Mouse (Mus musculus): ENCODE results near the gene Lrrc1.

Gene Lrrc1

GRCm38 (mm10) chr9:77502171-77502547 lies 42.5 kb downstream of the Lrrc1 start:
- no peak for DNase-seq (ENCODE audit: low spot score in 2 of 2)

GRCm38 (mm10) chr9:77499084-77499483 lies 45.6 kb downstream of the Lrrc1 start:
- no peak for DNase-seq (ENCODE audit: low spot score in 2 of 2)

GRCm38 (mm10) chr9:77498406-77498805 lies 46.3 kb downstream of the Lrrc1 start:
- DNase-seq (ENCODE audit: low spot score in 2 of 2) = no peak

GRCm38 (mm10) chr9:77497173-77497572 lies 47.5 kb downstream of the Lrrc1 start:
- no peak for DNase-seq (ENCODE audit: low spot score in 2 of 2)

- no peak for DNase-seq (ENCODE audit: low spot score in 2 of 2)
Observed at GRCm38 (mm10) chr9:77496540-77497062, 48.1 kb downstream of the Lrrc1 start.

- no peak for DNase-seq (ENCODE audit: low spot score in 2 of 2)
Observed at GRCm38 (mm10) chr9:77494307-77494706, 50.4 kb downstream of the Lrrc1 start.

- no peak for DNase-seq (ENCODE audit: low spot score in 2 of 2)
Observed at GRCm38 (mm10) chr9:77488611-77489010, 56.1 kb downstream of the Lrrc1 start.

- DNase-seq (ENCODE audit: low spot score in 2 of 2) = no peak
Observed at GRCm38 (mm10) chr9:77487427-77487826, 57.2 kb downstream of the Lrrc1 start.

GRCm38 (mm10) chr9:77485915-77486314 lies 58.8 kb downstream of the Lrrc1 start:
- DNase-seq (ENCODE audit: low spot score in 2 of 2) = no peak

GRCm38 (mm10) chr9:77484751-77485150 lies 59.9 kb downstream of the Lrrc1 start:
- no peak for DNase-seq (ENCODE audit: low spot score in 2 of 2)

GRCm38 (mm10) chr9:77483559-77483958 lies 61.1 kb downstream of the Lrrc1 start:
- DNase-seq (ENCODE audit: low spot score in 2 of 2) = no peak

GRCm38 (mm10) chr9:77482281-77482680 lies 62.4 kb downstream of the Lrrc1 start:
- no peak for DNase-seq (ENCODE audit: low spot score in 2 of 2)

- DNase-seq (ENCODE audit: low spot score in 2 of 2) = no peak
Observed at GRCm38 (mm10) chr9:77481380-77481779, 63.3 kb downstream of the Lrrc1 start.

GRCm38 (mm10) chr9:77480574-77481319 lies 63.9 kb downstream of the Lrrc1 start:
- no peak for DNase-seq (ENCODE audit: low spot score in 2 of 2)

GRCm38 (mm10) chr9:77480001-77480400 lies 64.7 kb downstream of the Lrrc1 start:
- DNase-seq (ENCODE audit: low spot score in 2 of 2) = no peak

GRCm38 (mm10) chr9:77478166-77478920 lies 66.3 kb downstream of the Lrrc1 start:
- no peak for DNase-seq (ENCODE audit: low spot score in 2 of 2)

GRCm38 (mm10) chr9:77474535-77474934 lies 70.1 kb downstream of the Lrrc1 start:
- DNase-seq (ENCODE audit: low spot score in 2 of 2) = no peak

- DNase-seq (ENCODE audit: low spot score in 2 of 2) = no peak
Observed at GRCm38 (mm10) chr9:77472557-77472956, 72.1 kb downstream of the Lrrc1 start.

GRCm38 (mm10) chr9:77471646-77472220 lies 72.9 kb downstream of the Lrrc1 start:
- no peak for DNase-seq (ENCODE audit: low spot score in 2 of 2)

- DNase-seq (ENCODE audit: low spot score in 2 of 2) = no peak
Observed at GRCm38 (mm10) chr9:77469791-77470607, 74.7 kb downstream of the Lrrc1 start.

- no peak for DNase-seq (ENCODE audit: low spot score in 2 of 2)
Observed at GRCm38 (mm10) chr9:77466926-77467325, 77.7 kb downstream of the Lrrc1 start.

GRCm38 (mm10) chr9:77465401-77465800 lies 79.3 kb downstream of the Lrrc1 start:
- no peak for DNase-seq (ENCODE audit: low spot score in 2 of 2)
